Mouse (Mus musculus) myocyte (in vitro differentiated cells): ENCODE measurements around the gene B4galt7.

Experiments used
- E2F4 ChIP-seq: IDR thresholded peaks from one replicate; pipeline ENCODE4 v1.6.1; 2011; ENCODE audit warnings: mild to moderate bottlenecking, control low read depth, moderate library complexity; ENCODE audit not compliant: insufficient read depth
- MAX ChIP-seq: IDR thresholded peaks from one replicate; pipeline ENCODE4 v1.6.1; 2011; ENCODE audit warnings: low read depth, mild to moderate bottlenecking, control low read depth
- MYOD1 ChIP-seq, 3 experiments: IDR thresholded peaks; one replicate each; pipeline ENCODE4 v1.6.1; 2011; ENCODE audit warnings: control low read depth in 2 of 3, low read depth in 2 of 3, mild to moderate bottlenecking in 2 of 3, moderate library complexity in 1 of 3; ENCODE audit not compliant: insufficient read length in 2 of 3, control insufficient read depth in 1 of 3
- POLR2A ChIP-seq: IDR thresholded peaks from one replicate; pipeline ENCODE4 v1.6.1; 2011; ENCODE audit warnings: low read depth, mild to moderate bottlenecking, control low read depth, moderate library complexity; ENCODE audit not compliant: insufficient read length
- REST ChIP-seq: IDR thresholded peaks from one replicate; pipeline ENCODE4 v1.6.1; 2011; ENCODE audit warnings: mild to moderate bottlenecking, control low read depth, moderate library complexity; ENCODE audit not compliant: insufficient read depth, insufficient read length
- TCF12 ChIP-seq: IDR thresholded peaks from one replicate; pipeline ENCODE4 v1.6.1; 2011; ENCODE audit warnings: mild to moderate bottlenecking, control low read depth; ENCODE audit not compliant: poor library complexity, insufficient read depth, severe bottlenecking
- TCF3 ChIP-seq: IDR thresholded peaks from one replicate; pipeline ENCODE4 v1.6.1; 2011; ENCODE audit warnings: low read depth, control low read depth; ENCODE audit not compliant: insufficient read length
- USF1 ChIP-seq: IDR thresholded peaks from one replicate; pipeline ENCODE4 v1.6.1; 2011; ENCODE audit warnings: low read depth, mild to moderate bottlenecking, control low read depth, moderate library complexity

GRCm38 (mm10) chr13:55555921-55556320, 43.8 kb upstream of the B4galt7 start:
- TF ChIP-seq E2F4, result no peak
- no peak for TF ChIP-seq POLR2A
- no peak for TF ChIP-seq USF1
- TF ChIP-seq MAX, result no peak
- TF ChIP-seq REST, result no peak
- no peak for TF ChIP-seq TCF12
- TF ChIP-seq MYOD1 (IDR thresholded peaks at IDR 0.05; ENCODE audit: control insufficient read depth in 1 of 3, insufficient read length in 2 of 3, low read depth in 2 of 3), result no peak
- TF ChIP-seq TCF3, result no peak
